Mouse (Mus musculus) bone marrow macrophage, adult 2 months (primary cell): ENCODE data around the gene Gnas.

Experiments used
- CTCF ChIP-seq: IDR thresholded peaks from 2 replicates; pipeline ENCODE4 v1.5.1; 2012; ENCODE audit warnings: low read depth, mild to moderate bottlenecking, low read length, moderate library complexity
- POLR2A ChIP-seq: IDR thresholded peaks from 2 replicates; pipeline ENCODE4 v1.6.1; 2012; ENCODE audit warnings: mild to moderate bottlenecking, low read depth, low read length, borderline replicate concordance

DNA sequence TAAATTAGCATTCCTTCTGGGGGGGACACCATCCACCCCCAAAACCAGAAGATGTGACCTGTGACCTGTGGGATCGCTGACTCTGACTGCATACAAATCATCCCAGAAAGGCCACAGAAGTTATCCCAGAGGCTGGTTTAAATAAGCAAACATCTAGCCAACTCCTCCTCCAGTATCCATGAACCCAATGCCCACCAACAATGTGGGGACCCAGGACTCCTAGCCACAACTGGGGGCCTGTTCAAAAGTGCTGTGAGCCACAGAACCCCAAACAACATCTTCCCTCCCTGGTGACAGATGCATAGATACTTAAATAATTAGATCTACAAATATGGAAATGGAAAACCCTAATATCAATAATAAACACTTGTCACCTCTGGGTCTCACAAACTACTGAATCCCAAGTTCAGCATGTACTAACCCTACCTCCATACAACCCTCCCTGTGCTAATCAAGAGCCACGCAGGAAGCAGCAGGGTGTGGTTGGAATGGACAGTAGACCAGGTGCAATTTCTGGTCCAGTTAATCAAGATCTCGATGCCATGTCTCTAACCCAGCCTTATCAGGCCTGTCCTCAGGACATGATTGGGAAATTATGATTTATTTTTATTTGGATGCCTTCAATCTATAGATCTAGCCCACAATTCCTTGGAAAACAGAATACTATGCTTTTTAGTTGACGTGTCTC lies 56.9 kb downstream of the Gnas start:
- no peak for TF ChIP-seq POLR2A
- TF ChIP-seq CTCF: no peak
